Mouse (Mus musculus) MEL (cell line): ENCODE data around the gene Msl1.

Experiments
- CTCF ChIP-seq, 3 experiments: IDR thresholded peaks in 2 of 3; conservative IDR thresholded peaks in 1 of 3; 2 replicates each; pipeline ENCODE4 v1.5.1; 2011 to 2012; ENCODE audit warnings: low read length in 3 of 3, low read depth in 2 of 3, mild to moderate bottlenecking in 2 of 3, improper control_type of control experiment in 1 of 3, inconsistent platforms in 1 of 3, mixed read lengths in 1 of 3, moderate library complexity in 1 of 3; ENCODE audit not compliant: control insufficient read depth in 1 of 3, insufficient read depth in 1 of 3, poor library complexity in 1 of 3, severe bottlenecking in 1 of 3
- E2F4 ChIP-seq: IDR thresholded peaks from 2 replicates; pipeline ENCODE4 v1.6.1; 2011; ENCODE audit warnings: low read depth, low read length, improper control_type of control experiment, borderline replicate concordance
- JUND ChIP-seq: IDR thresholded peaks from 2 replicates; pipeline ENCODE4 v1.6.1; 2011; ENCODE audit warnings: low read depth, mild to moderate bottlenecking, improper control_type of control experiment, low read length
- MEF2A ChIP-seq: IDR thresholded peaks from 2 replicates; pipeline ENCODE4 v1.6.1; 2014; ENCODE audit warnings: low read depth, mild to moderate bottlenecking, inconsistent platforms, low read length, improper control_type of control experiment; ENCODE audit not compliant: poor library complexity, insufficient replicate concordance, severe bottlenecking; ENCODE audit errors: extremely low read depth
- MXI1 ChIP-seq: IDR thresholded peaks from 2 replicates; pipeline ENCODE4 v1.6.1; 2011; ENCODE audit warnings: mild to moderate bottlenecking, low read depth, low read length, improper control_type of control experiment
- POLR2A ChIP-seq, 2 experiments: IDR thresholded peaks; 2 replicates each; pipeline ENCODE4 v1.6.1; 2011 to 2012; ENCODE audit warnings: low read length in 2 of 2, mild to moderate bottlenecking in 2 of 2, control low read depth in 1 of 2, improper control_type of control experiment in 1 of 2, low read depth in 1 of 2, moderate library complexity in 1 of 2; ENCODE audit not compliant: control insufficient read depth in 1 of 2, insufficient read depth in 1 of 2, poor library complexity in 1 of 2
- POLR2AphosphoS2 ChIP-seq: IDR thresholded peaks from 2 replicates; pipeline ENCODE4 v1.6.1; 2011; ENCODE audit warnings: low read length, improper control_type of control experiment
- SIN3A ChIP-seq: IDR thresholded peaks from 2 replicates; pipeline ENCODE4 v1.6.1; 2012; ENCODE audit warnings: low read length, improper control_type of control experiment, inconsistent platforms
- SMC3 ChIP-seq: IDR thresholded peaks from 2 replicates; pipeline ENCODE4 v1.6.1; 2011; ENCODE audit warnings: low read depth, low read length, improper control_type of control experiment
- TAL1 ChIP-seq: IDR thresholded peaks from 2 replicates; pipeline ENCODE4 v1.6.1; 2012; ENCODE audit warnings: mild to moderate bottlenecking, inconsistent platforms, low read length, moderate library complexity, mixed read lengths
- TBP ChIP-seq: IDR thresholded peaks from 2 replicates; pipeline ENCODE4 v1.8.0; 2011; ENCODE audit warnings: low read depth, low read length, improper control_type of control experiment
- TCF12 ChIP-seq: IDR thresholded peaks from 2 replicates; pipeline ENCODE4 v1.6.1; 2014; ENCODE audit warnings: low read depth, mild to moderate bottlenecking, inconsistent platforms, low read length, improper control_type of control experiment, moderate library complexity
- USF2 ChIP-seq, 2 experiments: IDR thresholded peaks; 2 replicates each; pipeline ENCODE4 v1.6.1; 2011 to 2012; ENCODE audit warnings: improper control_type of control experiment in 2 of 2, low read length in 2 of 2, borderline replicate concordance in 1 of 2, inconsistent platforms in 1 of 2, low read depth in 1 of 2, mild to moderate bottlenecking in 1 of 2; ENCODE audit not compliant: insufficient read depth in 1 of 2
- ZKSCAN1 ChIP-seq: IDR thresholded peaks from 2 replicates; pipeline ENCODE4 v1.6.1; 2012; ENCODE audit warnings: low read depth, mild to moderate bottlenecking, inconsistent platforms, low read length, improper control_type of control experiment, moderate library complexity

DNA sequence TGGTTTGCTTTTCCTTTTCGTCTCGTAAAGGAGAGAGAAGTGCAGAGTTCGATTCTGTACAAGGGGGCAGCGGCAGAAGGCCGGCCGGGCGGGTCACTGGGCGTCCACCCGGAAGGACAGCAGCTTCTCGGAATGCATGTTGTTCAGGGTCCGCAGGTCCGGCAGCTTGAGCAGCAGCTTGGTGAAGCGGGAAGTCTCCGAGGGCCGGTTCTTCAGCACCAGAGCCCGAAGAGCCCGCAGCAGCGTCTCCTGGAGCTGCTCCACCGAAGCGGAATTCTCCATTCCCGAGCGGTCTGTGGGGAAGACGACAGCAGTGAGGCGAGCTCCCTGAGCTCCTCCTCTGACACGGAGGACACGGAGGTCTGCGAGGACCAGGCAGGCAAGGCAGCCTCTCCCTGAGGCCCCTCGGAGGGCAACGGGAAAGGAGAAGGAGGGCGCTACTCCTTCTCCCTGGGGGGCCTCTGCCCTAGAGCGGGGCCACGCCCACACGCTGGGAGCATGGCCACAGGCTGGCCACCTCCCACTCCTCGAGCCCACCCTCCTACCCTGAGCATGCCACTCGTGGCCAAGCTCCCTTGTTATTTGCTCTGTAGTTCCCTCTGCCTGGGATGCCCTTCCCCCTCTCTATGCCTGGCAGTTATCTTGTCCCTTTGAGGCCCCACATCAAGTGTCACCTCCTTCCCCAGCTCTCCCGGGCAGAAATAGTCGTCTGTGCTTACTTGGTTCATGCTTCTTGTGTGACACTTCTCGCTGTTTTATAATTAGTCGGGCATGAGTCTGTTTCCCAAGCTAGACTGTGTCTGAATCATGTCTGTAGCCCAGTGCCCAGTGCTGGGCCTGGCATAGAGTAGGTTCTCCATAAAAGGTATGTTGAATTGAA lies 26.9 kb upstream of the Msl1 start:
- TF ChIP-seq POLR2AphosphoS2, result no peak
- TF ChIP-seq CTCF (IDR thresholded peaks at IDR 0.05 in 2 of 3, conservative IDR thresholded peaks at IDR 0.05 in 1 of 3; ENCODE audit: control insufficient read depth in 1 of 3, insufficient read depth in 1 of 3, low read depth in 2 of 3, low read length in 3 of 3, poor library complexity in 1 of 3, severe bottlenecking in 1 of 3), result no peak
- TF ChIP-seq SIN3A, result peak; percentile 69; the same call in 1 of the 2 replicates
- TF ChIP-seq ZKSCAN1, result no peak
- TF ChIP-seq JUND, result no peak
- peak; percentile 36; the same call in 1 of the 2 replicates for TF ChIP-seq TCF12
- TF ChIP-seq E2F4, result no peak
- no peak; the same call in 1 of the 2 replicates for TF ChIP-seq MXI1
- no peak for TF ChIP-seq POLR2A (IDR thresholded peaks at IDR 0.05; ENCODE audit: control insufficient read depth in 1 of 2, insufficient read depth in 1 of 2, low read depth in 1 of 2, low read length in 2 of 2, poor library complexity in 1 of 2)
- TF ChIP-seq TAL1, result no peak
- peak; percentile 35; the same call in 1 of the 2 replicates for TF ChIP-seq TBP
- no peak for TF ChIP-seq USF2 (IDR thresholded peaks at IDR 0.05; ENCODE audit: borderline replicate concordance in 1 of 2, insufficient read depth in 1 of 2, low read depth in 1 of 2, low read length in 2 of 2)
- no peak for TF ChIP-seq MEF2A
- TF ChIP-seq SMC3, result no peak
